Mouse (Mus musculus): ENCODE data around the gene Unc13b.
"Not testable (repeated sequence)": the region's sequence is repeated elsewhere in the genome, so short reads cannot be mapped to it uniquely, and the experiment has no call there.

The Unc13b gene

GRCm38 (mm10) chr4:43091183-43091582, 32.4 kb downstream of the Unc13b start:
- no peak for DNase-seq (ENCODE audit: low spot score)

- no peak for DNase-seq (ENCODE audit: low spot score)
Measured at GRCm38 (mm10) chr4:43113491-43113890, 54.7 kb downstream of the Unc13b start.

- DNase-seq (ENCODE audit: low spot score), result no peak
Measured at GRCm38 (mm10) chr4:43114512-43114911, 55.8 kb downstream of the Unc13b start.

- DNase-seq (ENCODE audit: low spot score), result peak; percentile 35
Measured at GRCm38 (mm10) chr4:43114946-43115345, 56.2 kb downstream of the Unc13b start.

GRCm38 (mm10) chr4:43116249-43116648, 57.5 kb downstream of the Unc13b start:
- DNase-seq (ENCODE audit: low spot score), result no peak

- no peak for DNase-seq (ENCODE audit: low spot score)
Measured at GRCm38 (mm10) chr4:43129750-43130149, 71.0 kb downstream of the Unc13b start.

- DNase-seq (ENCODE audit: low spot score), result no peak
Measured at GRCm38 (mm10) chr4:43142610-43143009, 83.9 kb downstream of the Unc13b start.

GRCm38 (mm10) chr4:43152413-43152812, 93.7 kb downstream of the Unc13b start:
- not testable (repeated sequence) for DNase-seq (ENCODE audit: low spot score)

GRCm38 (mm10) chr4:43160045-43160444, 101.3 kb downstream of the Unc13b start:
- no peak for DNase-seq (ENCODE audit: low spot score)

- DNase-seq (ENCODE audit: low spot score), result no peak
Measured at GRCm38 (mm10) chr4:43161124-43161657, 102.4 kb downstream of the Unc13b start.

- no peak for DNase-seq (ENCODE audit: low spot score)
Measured at GRCm38 (mm10) chr4:43163205-43163604, 104.5 kb downstream of the Unc13b start.

- DNase-seq (ENCODE audit: low spot score), result no peak
Measured at GRCm38 (mm10) chr4:43165403-43166005, 106.8 kb downstream of the Unc13b start.

- no peak for DNase-seq (ENCODE audit: low spot score)
Measured at GRCm38 (mm10) chr4:43170028-43170427, 111.3 kb downstream of the Unc13b start.

- no peak for DNase-seq (ENCODE audit: low spot score)
Measured at GRCm38 (mm10) chr4:43177126-43177525, 118.4 kb downstream of the Unc13b start.

GRCm38 (mm10) chr4:43182474-43183168, 123.9 kb downstream of the Unc13b start:
- no peak for DNase-seq (ENCODE audit: low spot score)

- DNase-seq (ENCODE audit: low spot score), result no peak
Measured at GRCm38 (mm10) chr4:43187439-43187838, 128.7 kb downstream of the Unc13b start.

GRCm38 (mm10) chr4:43189381-43189780, 130.6 kb downstream of the Unc13b start:
- DNase-seq (ENCODE audit: low spot score), result no peak

- no peak for DNase-seq (ENCODE audit: low spot score)
Measured at GRCm38 (mm10) chr4:43204946-43205345, 146.2 kb downstream of the Unc13b start.

- DNase-seq (ENCODE audit: low spot score), result no peak
Measured at GRCm38 (mm10) chr4:43205571-43205970, 146.8 kb downstream of the Unc13b start.

- DNase-seq (ENCODE audit: low spot score), result no peak
Measured at GRCm38 (mm10) chr4:43206989-43207388, 148.2 kb downstream of the Unc13b start.

- DNase-seq (ENCODE audit: low spot score), result no peak
Measured at GRCm38 (mm10) chr4:43209081-43209579, 150.4 kb downstream of the Unc13b start.

GRCm38 (mm10) chr4:43209673-43210072, 150.9 kb downstream of the Unc13b start:
- DNase-seq (ENCODE audit: low spot score), result no peak

GRCm38 (mm10) chr4:43216491-43216890, 157.7 kb downstream of the Unc13b start:
- DNase-seq (ENCODE audit: low spot score), result no peak
